Mouse (Mus musculus) stomach, embryonic 15.5 days (tissue): Measurements from ENCODE around the gene Tcp11l2. TPM values are rescaled to one million over a fixed set of nuclear protein-coding genes. Genes with fewer than 3 reads are reported as not detected.
A peak's percentile ranks its signal among the peaks of the same experiment; 100 is the strongest.

Source experiments
- ATAC-seq: fragments of 200-750 bp; cut with Nextera tagmentation; 2 replicates; pipeline ENCODE4 v1.8.0; 2017; ENCODE audit warnings: low read depth, moderate number of reproducible peaks, moderate TSS enrichment; ENCODE audit not compliant: insufficient read depth, low FRiP score
- H3K27ac ChIP-seq: fragments of 300-500 bp; sonication (generic); 2 replicates; pipeline ENCODE4 v1.5.1; 2015; ENCODE audit warnings: mild to moderate bottlenecking, inconsistent platforms
- H3K27me3 ChIP-seq: fragments of 300-500 bp; sonication (generic); replicated peaks from 2 replicates; pipeline ENCODE4 v1.6.1; 2015; ENCODE audit warnings: inconsistent platforms
- H3K36me3 ChIP-seq: fragments of 300-500 bp; sonication (generic); 2 replicates; pipeline ENCODE4 v1.6.1; 2015; ENCODE audit warnings: inconsistent platforms
- H3K4me1 ChIP-seq: fragments of 300-500 bp; sonication (generic); 2 replicates; pipeline ENCODE4 v1.6.1; 2015; ENCODE audit warnings: inconsistent platforms
- H3K4me2 ChIP-seq: fragments of 300-500 bp; sonication (generic); 2 replicates; pipeline ENCODE4 v1.6.1; 2015; ENCODE audit warnings: mild to moderate bottlenecking, inconsistent platforms
- H3K4me3 ChIP-seq: fragments of 300-500 bp; sonication (generic); replicated peaks from 2 replicates; pipeline ENCODE4 v1.5.1; 2015; ENCODE audit warnings: inconsistent platforms
- H3K9ac ChIP-seq: fragments of 300-500 bp; sonication (generic); 2 replicates; pipeline ENCODE4 v1.6.1; 2015; ENCODE audit warnings: inconsistent platforms
- H3K9me3 ChIP-seq: fragments of 300-500 bp; sonication (generic); 2 replicates; pipeline ENCODE4 v1.6.1; 2016; ENCODE audit warnings: inconsistent platforms
- WGBS: fragments of 180-500 bp; shearing (Covaris S2); methylation state at CpG from one replicate; pipeline ENCODE4 v1.1.7; 2015; 5-methylcytosine and 5-hydroxymethylcytosine counted together
- polyA plus RNA-seq: library from polyadenylated mRNA; unstranded; fragments of >200 nt; fragmentation: Nextera tagmentation; extraction: Ambion mirVana; gene quantifications from 2 replicates; pipeline ENCODE4 v1.2.1, GENCODE M21; 2015

Gene Tcp11l2
- polyA plus RNA-seq, 1 experiment from 2014 or later, result 19.7 TPM

DNA sequence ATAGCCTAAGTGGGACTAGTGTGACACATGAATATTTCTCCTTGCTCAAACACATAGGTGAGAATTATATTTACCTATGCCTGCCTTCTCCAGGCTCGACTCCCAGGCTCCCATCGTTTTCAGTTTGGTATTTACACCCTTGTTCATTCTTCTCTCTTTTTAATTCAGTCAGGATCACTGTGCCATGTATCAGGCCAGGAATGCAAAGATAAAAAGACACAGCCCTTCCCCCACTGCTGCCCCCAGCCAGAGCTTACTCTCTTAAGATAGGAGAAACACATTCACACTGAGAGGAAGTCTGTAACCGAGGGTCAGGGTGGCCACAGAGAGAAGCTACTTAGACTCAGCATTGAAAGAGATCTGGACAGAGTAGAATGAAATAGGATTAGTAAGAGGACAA lies 35.2 kb downstream of the Tcp11l2 start:
- no peaks in the 10 kb centered on the region for H3K9me3 ChIP-seq
- whole genome bisulfite sequencing, result 44% methylated on average over 3 of the region's 3 CpGs
- H3K36me3 ChIP-seq, result no peaks in the 10 kb centered on the region
- H3K4me2 ChIP-seq, result no peak overlapping the region
- no peaks in the 10 kb centered on the region for H3K27me3 ChIP-seq
- no peak overlapping the region for H3K9ac ChIP-seq
- H3K4me3 ChIP-seq, result no peak overlapping the region
- no peaks in the 10 kb centered on the region for H3K4me1 ChIP-seq
- H3K27ac ChIP-seq, result no peak overlapping the region
- no peak for ATAC-seq

DNA sequence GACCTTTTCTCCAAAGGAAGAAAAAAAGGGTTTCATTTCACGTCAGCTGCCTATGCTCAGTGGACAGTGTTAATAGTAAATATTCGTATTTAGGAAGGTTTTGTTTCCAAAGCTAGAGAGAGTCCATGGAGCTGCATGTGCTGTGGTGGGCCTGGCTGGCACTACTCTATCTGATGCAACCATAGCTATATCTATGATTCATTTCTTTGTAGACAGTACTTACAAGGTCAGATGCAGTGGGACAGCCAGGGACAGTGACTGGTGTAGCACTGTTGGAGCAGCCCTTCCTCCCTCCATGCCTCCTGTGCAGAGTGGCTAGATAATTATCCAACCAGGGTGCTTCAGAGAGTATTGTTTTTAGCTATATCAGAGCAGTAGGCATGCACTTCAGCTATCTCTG lies 35.9 kb downstream of the Tcp11l2 start:
- H3K36me3 ChIP-seq, result no peaks in the 10 kb centered on the region
- no peak for ATAC-seq
- WGBS, result 74% methylated on average over 2 of the region's 2 CpGs

DNA sequence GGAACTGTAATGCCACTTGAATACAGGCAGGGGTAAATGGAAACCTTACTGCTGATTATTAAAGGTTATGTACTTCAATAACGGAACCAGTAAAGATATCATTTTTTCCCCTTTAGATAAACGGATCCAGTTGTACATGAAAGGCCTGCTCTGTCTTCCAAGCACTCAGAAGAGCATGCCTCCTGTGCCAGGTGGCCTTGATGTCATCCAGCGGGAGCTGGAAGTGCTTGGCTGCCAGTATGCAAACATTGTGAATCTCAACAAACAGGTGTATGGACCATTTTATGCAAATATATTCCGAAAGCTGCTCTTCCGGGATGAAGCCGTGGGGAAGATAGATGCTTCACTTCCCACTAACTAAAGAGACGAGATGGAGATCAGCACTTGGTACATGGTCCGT lies 36.9 kb downstream of the Tcp11l2 start:
- Histone ChIP-seq H3K4me2 (no peak overlapping the region), H3K4me1 (no peaks in the 10 kb centered on the region), H3K9ac (no peak overlapping the region), H3K36me3 (no peaks in the 10 kb centered on the region), H3K9me3 (no peaks in the 10 kb centered on the region), H3K27me3 (no peaks in the 10 kb centered on the region), H3K27ac (no peak overlapping the region), H3K4me3 (no peak overlapping the region)
- 73% methylated on average over 8 of the region's 8 CpGs for WGBS
- no peak for ATAC-seq

More for the DNA sequence above, 35.9 kb downstream of the Tcp11l2 start:
- no peak overlapping the region for H3K4me3 ChIP-seq
- H3K9ac ChIP-seq, result no peak overlapping the region
- H3K9me3 ChIP-seq, result no peaks in the 10 kb centered on the region
- H3K27me3 ChIP-seq, result no peaks in the 10 kb centered on the region
- H3K4me1 ChIP-seq, result no peaks in the 10 kb centered on the region
- no peak overlapping the region for H3K4me2 ChIP-seq
- H3K27ac ChIP-seq, result no peak overlapping the region

DNA sequence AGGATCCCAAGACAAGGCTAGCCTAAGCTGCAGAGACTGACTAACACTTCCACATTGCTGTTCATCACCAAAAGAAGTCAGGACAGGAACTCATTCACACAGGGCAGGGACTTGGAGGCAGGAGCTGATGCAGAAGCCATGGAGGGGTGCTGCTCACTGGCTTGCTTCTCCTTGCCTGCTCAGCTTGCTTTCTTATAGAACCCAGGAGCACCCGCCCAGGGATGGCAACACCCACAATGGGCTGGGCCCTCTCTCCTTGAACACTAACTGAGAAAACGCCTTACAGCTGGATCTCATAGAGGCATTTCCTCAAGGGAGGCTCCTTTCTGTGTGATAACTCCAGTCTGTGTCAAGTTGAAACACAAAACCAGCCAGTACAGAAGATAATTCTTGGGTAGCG lies 38.6 kb downstream of the Tcp11l2 start:
- H3K36me3 ChIP-seq, result no peaks in the 10 kb centered on the region
- H3K4me3 ChIP-seq, result no peak overlapping the region
- no peak overlapping the region for H3K4me2 ChIP-seq
- WGBS, result 79% methylated on average over 3 of the region's 3 CpGs
- H3K9me3 ChIP-seq, result no peaks in the 10 kb centered on the region
- H3K9ac ChIP-seq, result no peak overlapping the region
- H3K4me1 ChIP-seq, result no peaks in the 10 kb centered on the region
- no peaks in the 10 kb centered on the region for H3K27me3 ChIP-seq
- H3K27ac ChIP-seq, result no peak overlapping the region
- ATAC-seq, result no peak

DNA sequence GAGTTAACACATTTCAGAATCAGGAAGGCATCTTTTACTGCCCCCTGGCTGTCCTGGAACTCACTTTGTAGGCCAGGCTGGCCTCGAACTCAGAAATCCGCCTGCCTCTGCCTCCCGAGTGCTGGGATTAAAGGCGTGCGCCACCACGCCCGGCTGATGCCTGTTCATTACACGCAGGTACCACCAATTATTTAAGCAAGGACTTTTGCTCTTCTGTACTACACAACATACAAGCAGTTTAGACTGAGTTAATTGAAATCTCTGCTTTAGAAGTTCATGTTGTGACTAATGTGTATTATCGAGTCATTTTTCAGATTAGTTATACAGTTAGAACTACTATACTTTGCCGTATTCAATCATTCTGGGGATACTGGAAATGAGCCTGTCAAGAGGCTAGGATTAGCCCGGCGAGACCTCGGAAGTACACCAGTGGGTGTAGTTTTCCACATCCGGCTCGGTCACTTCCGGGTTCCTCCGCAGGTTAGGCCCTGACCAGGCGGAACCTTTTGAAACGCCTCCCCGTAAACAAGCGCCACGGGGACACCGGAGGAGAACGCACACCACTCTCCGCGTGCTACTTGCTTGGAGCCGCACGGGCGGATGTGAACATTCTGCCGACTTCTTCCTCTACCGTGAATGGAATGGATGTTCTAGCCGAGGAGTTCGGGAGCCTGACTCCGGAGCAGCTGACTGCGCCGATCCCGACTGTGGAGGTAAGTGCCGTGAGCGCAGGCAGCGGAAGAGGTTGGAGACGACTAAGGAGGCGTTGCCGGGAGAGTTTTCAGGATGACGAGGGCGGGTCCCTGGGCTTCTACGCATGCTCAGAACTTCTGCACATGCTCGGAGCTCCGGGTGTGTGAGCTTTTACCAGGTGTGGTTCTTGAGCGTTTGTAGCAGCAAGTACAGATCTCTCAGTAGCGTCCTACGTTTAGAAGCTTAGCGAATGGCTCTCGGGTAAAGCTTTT lies 45.7 kb downstream of the Tcp11l2 start, which contains the start of gene Polr3b:
Polr3b (plus strand) TSS at position 467 of the 965 bp plus-strand sequence.
- WGBS, result 7% methylated on average over 53 of the region's 53 CpGs
- H3K4me3 ChIP-seq, result peak within 1 kb of the TSS; percentile 55
- H3K9me3 ChIP-seq, result no peaks in the 10 kb centered on the region
- H3K4me2 ChIP-seq, result peak within 1 kb of the TSS; percentile 53
- H3K27ac ChIP-seq, result peak within 1 kb of the TSS; percentile 96
- no peaks in the 10 kb centered on the region for H3K36me3 ChIP-seq
- H3K9ac ChIP-seq, result peak within 1 kb of the TSS; percentile 30; the same call in 1 of the 2 replicates
- H3K4me1 ChIP-seq, result no peaks in the 10 kb centered on the region; the same call in 1 of the 2 replicates
- peak; percentile 96 for ATAC-seq
- no peaks in the 10 kb centered on the region for H3K27me3 ChIP-seq

DNA sequence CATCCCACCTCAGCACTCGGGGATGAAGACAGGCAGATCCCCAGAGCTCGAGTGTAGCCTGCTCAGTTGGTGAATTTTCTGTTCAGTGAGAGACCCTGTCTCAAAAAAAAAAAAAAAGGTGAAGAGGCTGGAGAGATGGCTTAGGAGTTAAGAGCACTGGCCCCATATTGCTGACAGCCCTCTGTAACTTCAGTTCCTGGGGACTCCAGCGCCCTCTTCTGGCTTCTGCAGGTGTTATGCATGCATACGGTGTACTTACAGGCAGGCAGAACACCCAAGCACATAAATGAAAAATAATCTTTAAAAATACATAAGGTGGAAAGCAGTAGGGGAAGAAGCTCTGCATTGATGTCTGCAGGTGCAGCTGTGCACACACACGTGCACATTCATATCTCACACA lies 54.8 kb downstream of the Tcp11l2 start:
- Histone ChIP-seq H3K27ac (no peak overlapping the region), H3K4me3 (no peak overlapping the region), H3K4me1 (no peaks in the 10 kb centered on the region), H3K27me3 (no peaks in the 10 kb centered on the region), H3K9ac (no peak overlapping the region), H3K9me3 (no peaks in the 10 kb centered on the region), H3K36me3 (peaks cover 6% of the 10 kb centered on the region; the same call in 1 of the 2 replicates), H3K4me2 (no peak overlapping the region)
- ATAC-seq, result no peak
- 65% methylated on average over 5 of the region's 5 CpGs for WGBS

DNA sequence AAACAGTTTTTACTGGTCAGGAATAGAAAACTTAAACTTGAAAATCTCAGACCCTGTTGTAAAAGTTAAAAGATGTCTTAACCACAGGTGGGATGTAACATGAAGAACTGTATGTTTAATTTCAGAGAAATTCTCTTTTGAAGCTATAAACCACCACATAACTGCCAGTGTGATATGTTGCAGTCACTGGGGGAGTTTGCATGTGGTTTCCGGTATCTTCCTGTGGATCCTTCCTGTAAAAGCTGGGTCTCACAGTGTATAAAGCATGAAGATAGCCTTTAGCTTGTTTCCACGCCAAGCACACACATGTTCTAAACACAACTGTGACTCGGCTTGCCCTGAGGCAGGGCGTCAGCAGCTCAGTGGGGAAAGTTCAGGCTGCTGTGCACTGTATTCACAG lies 55.6 kb downstream of the Tcp11l2 start:
- no peak overlapping the region for H3K4me3 ChIP-seq
- no peak for ATAC-seq
- no peak overlapping the region for H3K4me2 ChIP-seq
- no peaks in the 10 kb centered on the region for H3K9me3 ChIP-seq
- H3K27ac ChIP-seq, result no peak overlapping the region
- no peaks in the 10 kb centered on the region for H3K27me3 ChIP-seq
- H3K4me1 ChIP-seq, result no peaks in the 10 kb centered on the region
- peaks cover 6% of the 10 kb centered on the region; the same call in 1 of the 2 replicates for H3K36me3 ChIP-seq
- whole genome bisulfite sequencing, result 91% methylated on average over 4 of the region's 4 CpGs
- H3K9ac ChIP-seq, result no peak overlapping the region

DNA sequence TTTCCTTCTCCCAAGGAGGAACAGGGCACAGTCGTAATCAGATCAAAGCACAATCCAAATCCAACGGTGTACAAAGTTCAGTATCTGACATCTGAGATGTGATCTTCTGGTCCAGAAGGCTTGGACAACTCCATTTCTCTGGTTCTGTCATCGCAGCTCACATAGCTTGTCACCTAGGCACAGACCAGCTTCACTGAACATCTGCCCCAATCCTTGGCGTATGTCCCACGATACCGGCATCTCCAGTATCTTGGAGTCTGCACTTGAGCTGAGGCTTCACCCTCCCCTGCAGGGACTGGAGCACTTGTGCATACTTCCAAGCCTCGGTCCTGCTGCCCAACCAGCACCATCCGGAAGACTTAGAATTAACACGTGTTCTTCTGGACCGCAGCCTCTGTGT lies 60.2 kb downstream of the Tcp11l2 start:
- 94% methylated on average over 10 of the region's 10 CpGs for WGBS
- H3K27me3 ChIP-seq, result no peaks in the 10 kb centered on the region
- no peaks in the 10 kb centered on the region for H3K4me1 ChIP-seq
- H3K4me2 ChIP-seq, result no peak overlapping the region
- no peak overlapping the region for H3K4me3 ChIP-seq
- H3K27ac ChIP-seq, result no peak overlapping the region
- no peaks in the 10 kb centered on the region for H3K9me3 ChIP-seq
- no peak overlapping the region for H3K9ac ChIP-seq
- peaks cover 10% of the 10 kb centered on the region for H3K36me3 ChIP-seq
- no peak for ATAC-seq

- ATAC-seq, result no peak
- H3K9me3 ChIP-seq, result no peaks in the 10 kb centered on the region
- H3K4me2 ChIP-seq, result no peak overlapping the region
- H3K4me1 ChIP-seq, result no peaks in the 10 kb centered on the region
- no peak overlapping the region for H3K9ac ChIP-seq
- no peak overlapping the region for H3K27ac ChIP-seq
- 89% methylated on average over 4 of the region's 4 CpGs for WGBS
- H3K36me3 ChIP-seq, result peaks cover 4% of the 10 kb centered on the region
- no peaks in the 10 kb centered on the region for H3K27me3 ChIP-seq
- H3K4me3 ChIP-seq, result no peak overlapping the region
Observed at GRCm38 (mm10) chr10:84638382-84638781, 62.0 kb downstream of the Tcp11l2 start.

- H3K4me2 ChIP-seq, result no peak overlapping the region
- no peak overlapping the region for H3K9ac ChIP-seq
- no peak overlapping the region for H3K27ac ChIP-seq
- no peaks in the 10 kb centered on the region for H3K9me3 ChIP-seq
- no peaks in the 10 kb centered on the region for H3K27me3 ChIP-seq
- H3K4me1 ChIP-seq, result no peaks in the 10 kb centered on the region
- H3K4me3 ChIP-seq, result no peak overlapping the region
- peaks cover 4% of the 10 kb centered on the region for H3K36me3 ChIP-seq
- ATAC-seq, result no peak; the same call in 1 of the 2 replicates
- WGBS, result 54% methylated on average over 4 of the region's 4 CpGs
Observed at GRCm38 (mm10) chr10:84639525-84640287, 63.3 kb downstream of the Tcp11l2 start.

GRCm38 (mm10) chr10:84640861-84641260 lies 64.4 kb downstream of the Tcp11l2 start:
- WGBS, result 86% methylated on average over 7 of the region's 7 CpGs
- H3K4me3 ChIP-seq, result no peak overlapping the region
- no peak overlapping the region for H3K9ac ChIP-seq
- H3K9me3 ChIP-seq, result no peaks in the 10 kb centered on the region
- H3K4me1 ChIP-seq, result no peaks in the 10 kb centered on the region
- H3K27me3 ChIP-seq, result no peaks in the 10 kb centered on the region
- no peak overlapping the region for H3K27ac ChIP-seq
- H3K4me2 ChIP-seq, result no peak overlapping the region
- H3K36me3 ChIP-seq, result peaks cover 4% of the 10 kb centered on the region
- ATAC-seq, result no peak

DNA sequence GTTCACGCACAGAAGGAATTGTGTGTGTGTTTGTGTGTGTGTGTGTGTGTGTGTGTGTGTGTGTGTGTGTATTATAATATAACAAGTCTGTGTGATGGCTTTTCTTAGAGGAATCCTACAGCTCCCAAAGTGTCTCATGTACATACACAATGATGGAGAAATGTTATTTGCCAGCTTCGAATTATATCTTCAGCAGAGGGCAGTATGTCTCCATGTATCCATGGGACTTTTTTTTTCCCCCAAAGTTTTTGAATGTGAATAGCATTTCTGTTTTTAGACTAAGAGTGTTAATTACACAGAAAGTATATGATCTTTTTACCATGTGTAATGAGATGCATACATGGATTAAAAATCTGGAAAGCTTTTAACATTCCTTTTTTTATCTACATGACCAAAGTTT lies 65.2 kb downstream of the Tcp11l2 start:
- Histone ChIP-seq H3K4me3 (no peak overlapping the region), H3K36me3 (peaks cover 6% of the 10 kb centered on the region), H3K27ac (no peak overlapping the region), H3K4me1 (no peaks in the 10 kb centered on the region), H3K9me3 (no peaks in the 10 kb centered on the region), H3K9ac (no peak overlapping the region), H3K27me3 (no peaks in the 10 kb centered on the region), H3K4me2 (no peak overlapping the region)
- 53% methylated on average over 2 of the region's 2 CpGs for WGBS
- ATAC-seq, result no peak
